Mouse (Mus musculus) cerebellum, adult 11-12 months (tissue): Measurements from ENCODE around the gene BC016579.

Experiments used
- DNase-seq: peaks from one replicate; pipeline ENCODE4 v3.0.0; 2022

Gene BC016579

DNA sequence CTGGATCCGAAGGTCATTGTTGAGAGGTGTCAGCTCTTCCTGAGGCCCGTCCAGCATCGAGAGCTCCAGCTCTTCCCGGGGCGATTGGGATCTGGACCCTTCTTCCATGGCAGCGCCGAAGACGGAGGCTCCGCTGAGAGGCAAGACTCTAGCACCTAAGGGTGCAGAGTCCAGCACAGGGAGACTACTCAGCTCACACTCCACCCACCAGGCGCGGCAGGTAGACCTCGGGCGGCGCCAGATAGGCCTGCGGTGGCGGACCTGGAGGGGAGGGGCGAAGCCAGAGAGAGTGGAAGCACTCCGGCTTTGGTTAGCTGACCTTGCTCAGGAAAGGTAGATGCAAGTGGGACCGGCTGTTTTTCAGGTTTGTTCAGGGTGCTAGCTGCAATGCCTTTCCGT is at the start of gene BC016579:
TSS of gene BC016579 (minus strand) at position 135 of the 399 bp plus-strand sequence.
- DNase-seq: peak; percentile 29

DNA sequence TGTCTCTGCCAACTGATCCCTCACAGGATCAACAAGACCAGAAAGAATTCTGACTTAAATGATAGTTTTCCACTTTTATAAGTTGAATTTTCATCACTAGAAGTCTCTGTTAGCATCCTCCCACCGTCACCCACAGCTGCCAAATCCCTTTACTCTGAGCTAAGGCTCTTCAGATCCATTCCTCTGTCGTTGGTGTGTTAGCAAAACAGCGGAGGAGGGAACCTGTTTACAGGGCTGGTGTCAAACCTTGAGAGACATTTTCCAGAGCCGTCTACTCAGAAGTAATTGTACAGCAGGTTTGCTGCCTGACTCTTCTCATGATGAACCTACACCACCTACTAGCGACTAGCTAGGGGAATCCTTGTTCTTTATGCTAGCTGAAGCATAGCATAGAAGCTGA is 45.4 kb upstream of the BC016579 start:
- DNase-seq: no peak

DNA sequence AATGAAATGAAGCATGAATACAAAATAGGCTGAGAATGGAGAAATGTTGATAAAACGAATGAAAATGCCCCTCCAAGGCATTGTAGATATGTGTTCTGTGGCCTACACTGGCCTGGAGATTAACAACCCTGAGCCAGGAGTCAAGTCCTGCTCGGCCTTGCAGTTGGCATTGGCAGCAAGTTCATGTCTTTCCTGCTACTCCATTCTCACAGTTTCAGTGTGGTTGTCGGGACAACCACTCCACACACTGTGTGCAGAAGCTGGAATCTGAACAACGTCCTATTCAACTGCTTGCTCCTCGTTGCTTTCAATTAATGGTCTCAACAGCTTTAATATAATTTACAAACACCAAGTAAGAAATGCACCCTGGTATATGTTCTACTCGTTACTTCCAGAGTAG is 44.1 kb upstream of the BC016579 start:
- no peak for DNase-seq

DNA sequence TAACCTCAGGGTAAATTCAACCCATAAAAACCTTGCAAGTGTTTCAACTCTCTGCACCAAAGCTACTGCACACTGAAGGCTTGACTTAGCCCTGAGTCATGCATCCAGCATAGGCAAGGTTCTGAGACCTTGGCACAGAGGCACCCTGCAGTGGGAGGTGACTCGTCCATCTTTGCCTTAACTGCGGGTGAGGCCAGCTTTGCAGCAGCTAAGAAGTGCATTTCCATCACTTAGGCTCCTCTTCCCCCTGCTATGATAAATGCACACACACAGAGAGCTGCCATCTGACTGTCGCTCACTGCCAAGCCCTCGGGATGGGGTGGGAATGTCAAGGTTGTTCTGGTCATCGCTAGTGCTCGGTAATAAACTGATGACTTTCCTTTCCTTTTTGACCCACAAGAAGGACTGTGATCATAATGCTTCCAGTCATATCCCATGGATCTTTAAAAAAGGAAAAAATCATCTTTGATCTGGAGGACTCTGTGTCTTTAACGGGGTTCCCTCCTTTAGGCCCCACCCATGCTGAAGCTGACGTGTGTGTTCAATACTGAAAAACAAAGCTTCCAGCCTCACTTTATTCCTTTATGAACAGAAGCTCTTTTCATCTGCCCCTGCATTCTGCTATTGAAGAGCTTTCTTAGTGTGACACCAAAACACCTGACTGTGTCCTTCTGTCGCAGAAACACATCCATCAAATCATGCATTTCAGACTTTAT is 41.7 kb upstream of the BC016579 start:
- DNase-seq: peak; percentile 50

- no peak for DNase-seq
Observed at GRCm38 (mm10) chr16:45693558-45693957, 39.7 kb upstream of the BC016579 start, which contains the start of gene Tmprss7. Tmprss7 (minus strand) TSS chr16:45693658.

DNA sequence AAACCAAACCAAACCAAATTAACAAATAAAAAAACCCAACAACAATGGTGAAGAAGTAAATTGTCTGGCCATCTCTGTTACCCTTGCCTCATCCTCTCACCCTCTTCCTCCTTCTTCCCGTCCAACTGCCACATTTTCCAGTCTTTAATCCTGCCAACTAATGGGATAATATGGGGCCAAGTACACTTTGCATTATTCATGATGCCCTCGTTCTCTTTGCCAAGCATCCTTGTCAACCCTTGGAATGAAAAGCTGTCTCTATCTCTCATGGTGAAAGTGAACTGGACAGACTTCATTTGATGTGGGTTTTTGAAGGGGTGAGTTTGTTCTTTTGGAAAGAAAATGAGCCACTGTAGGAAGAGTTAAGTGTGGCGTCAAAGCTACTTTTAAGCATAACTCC is 39.0 kb upstream of the BC016579 start:
- DNase-seq: no peak

DNA sequence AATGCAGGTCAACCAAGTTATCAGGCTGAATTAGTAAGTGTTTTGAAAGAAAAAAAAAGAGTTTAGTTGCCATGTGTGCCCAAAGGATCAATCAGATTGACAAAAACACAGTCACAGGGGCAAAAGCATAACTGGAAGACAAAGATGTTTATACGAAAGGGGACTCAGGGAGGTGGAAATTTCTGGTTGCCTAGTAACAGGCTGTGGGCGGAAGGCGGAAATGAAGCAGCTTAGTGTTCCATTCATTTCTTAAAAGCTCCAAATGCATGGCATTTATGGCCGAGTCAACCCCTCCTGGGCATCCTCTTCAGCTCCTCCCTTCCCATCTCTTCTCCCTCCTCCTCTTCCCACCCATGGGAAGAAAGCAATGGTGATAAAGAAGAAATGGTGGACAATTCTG is 36.3 kb upstream of the BC016579 start:
- DNase-seq: no peak

- peak; percentile 88 for DNase-seq
Observed at GRCm38 (mm10) chr16:45686833-45687232, 33.0 kb upstream of the BC016579 start.

GRCm38 (mm10) chr16:45685295-45685694 is 31.4 kb upstream of the BC016579 start:
- DNase-seq: no peak

DNA sequence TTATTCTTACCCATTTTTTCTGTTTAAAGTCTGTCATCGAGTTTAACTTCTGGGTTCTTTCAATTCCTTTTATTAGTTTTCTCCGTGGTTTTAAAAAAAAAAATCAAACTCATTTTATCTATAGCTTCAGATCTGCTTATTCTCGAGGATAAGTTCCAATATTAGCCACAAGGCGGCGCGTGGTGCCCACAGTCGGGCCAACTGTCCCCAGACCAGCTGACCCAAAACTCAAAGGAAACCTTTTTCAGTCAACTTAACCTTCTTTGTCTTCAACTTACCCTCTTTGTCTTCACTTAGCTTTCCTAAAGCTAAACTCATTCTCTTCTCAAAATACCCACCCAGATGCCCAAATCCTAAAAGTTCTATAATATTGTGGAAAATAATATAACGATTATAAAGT is 30.9 kb upstream of the BC016579 start:
- peak; percentile 61 for DNase-seq

DNA sequence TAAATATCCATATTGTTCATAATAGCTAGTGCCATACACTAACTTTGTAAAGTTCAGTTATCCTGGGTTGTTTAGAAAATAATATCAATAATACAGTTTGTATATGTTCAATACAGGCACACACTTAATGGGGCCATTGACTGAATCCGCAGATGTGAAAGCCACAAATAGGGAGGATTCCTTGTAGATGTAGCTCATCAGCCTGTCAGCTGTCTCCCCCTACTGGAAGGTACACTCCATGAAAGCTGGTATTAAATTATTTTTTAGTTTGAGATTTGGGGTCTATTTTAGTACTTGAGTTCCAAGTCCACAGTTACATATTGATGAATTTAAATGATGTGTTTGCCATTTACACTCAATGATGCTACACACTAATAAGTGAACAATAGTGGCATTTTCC is 22.6 kb upstream of the BC016579 start:
- DNase-seq: no peak

GRCm38 (mm10) chr16:45670005-45670404 is 16.1 kb upstream of the BC016579 start:
- no peak for DNase-seq

DNA sequence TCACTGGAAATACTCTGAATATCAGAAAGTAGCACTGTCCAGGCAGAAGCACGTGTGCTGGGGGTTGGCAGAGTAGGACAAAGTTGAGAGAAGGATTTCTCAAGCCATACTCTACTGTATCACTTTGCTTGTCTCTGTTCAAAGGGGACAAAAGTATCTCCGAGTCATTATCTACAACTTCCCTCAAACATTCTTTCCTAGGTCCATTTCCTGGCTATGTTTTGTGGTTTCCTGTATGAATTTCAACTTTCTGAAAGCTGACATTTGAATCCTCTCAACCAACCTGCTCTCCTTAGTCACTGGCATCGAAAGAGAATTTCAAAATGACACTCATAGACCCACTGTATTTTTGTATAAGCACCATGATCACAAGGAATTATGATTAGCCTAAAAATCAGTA is 14.3 kb upstream of the BC016579 start:
- no peak for DNase-seq

GRCm38 (mm10) chr16:45666136-45666535 is 12.3 kb upstream of the BC016579 start:
- DNase-seq: no peak

GRCm38 (mm10) chr16:45662381-45662780 is 8.5 kb upstream of the BC016579 start:
- DNase-seq: no peak

- DNase-seq: peak; percentile 73
Observed at GRCm38 (mm10) chr16:45659596-45659995, 5.7 kb upstream of the BC016579 start.

- DNase-seq: no peak
Observed at GRCm38 (mm10) chr16:45658248-45658647, 4.4 kb upstream of the BC016579 start.

- no peak for DNase-seq
Observed at GRCm38 (mm10) chr16:45657574-45658159, 3.8 kb upstream of the BC016579 start.

DNA sequence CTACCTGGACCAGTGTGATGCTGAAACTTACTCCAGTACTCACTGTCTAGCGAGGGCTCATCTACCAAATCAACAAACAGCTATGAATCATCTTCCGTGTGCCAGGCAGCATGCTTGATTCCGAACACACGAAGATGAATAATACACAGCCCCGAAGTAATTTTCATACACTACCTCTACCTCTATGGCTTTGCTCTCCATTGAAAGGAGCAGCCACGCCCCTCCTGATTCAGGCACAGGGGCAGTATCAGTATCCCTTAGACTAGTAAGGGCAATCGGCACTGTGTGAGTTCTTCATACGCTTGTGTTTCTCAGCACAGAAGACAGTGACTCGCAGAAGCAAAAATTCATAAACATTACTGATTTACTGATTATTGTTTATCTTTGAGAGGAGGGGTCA is 597 bp upstream of the BC016579 start:
- DNase-seq: no peak

- no peak for DNase-seq
Observed at GRCm38 (mm10) chr16:45653009-45653933, 597 bp downstream of the BC016579 start.

DNA sequence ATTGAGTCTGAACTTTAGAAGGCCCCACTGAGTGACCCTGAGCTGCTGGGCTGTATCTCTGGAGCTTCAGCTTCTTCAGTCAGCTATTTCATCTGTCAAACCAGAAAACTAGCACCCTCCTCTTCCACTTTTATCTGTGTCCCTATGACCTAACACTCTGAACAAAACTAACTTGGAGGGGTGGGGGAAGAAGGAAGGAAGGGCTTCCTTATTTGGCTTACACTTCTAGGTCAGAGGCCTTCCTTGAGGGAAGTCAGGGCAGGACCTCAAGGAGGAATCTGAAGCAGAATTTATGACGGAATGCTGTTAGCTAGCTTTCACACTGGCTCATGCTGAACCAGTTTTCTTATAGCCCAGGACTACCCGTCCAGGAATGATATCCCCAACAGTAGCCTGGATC is 2.4 kb downstream of the BC016579 start:
- no peak for DNase-seq

GRCm38 (mm10) chr16:45644380-45644779 is 9.5 kb downstream of the BC016579 start:
- DNase-seq: peak; percentile 18

DNA sequence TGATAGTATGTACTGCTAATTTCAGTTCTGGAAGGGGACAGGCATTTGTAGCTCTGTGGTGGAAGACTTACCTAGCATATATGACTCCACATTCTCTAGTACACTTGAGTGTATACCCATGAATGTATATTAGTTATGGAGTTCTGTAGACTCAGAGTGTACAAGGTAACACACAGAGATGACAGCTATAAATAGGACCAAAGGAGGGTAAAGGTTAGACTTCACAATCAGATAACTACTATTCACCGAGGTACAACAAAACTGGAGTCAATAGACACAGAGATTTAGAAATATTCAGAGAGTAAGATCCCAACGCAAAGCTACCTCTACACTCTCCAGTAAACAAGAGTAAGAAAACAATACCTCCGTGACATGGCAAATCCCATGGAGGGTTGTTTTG is 9.9 kb downstream of the BC016579 start:
- DNase-seq: no peak

DNA sequence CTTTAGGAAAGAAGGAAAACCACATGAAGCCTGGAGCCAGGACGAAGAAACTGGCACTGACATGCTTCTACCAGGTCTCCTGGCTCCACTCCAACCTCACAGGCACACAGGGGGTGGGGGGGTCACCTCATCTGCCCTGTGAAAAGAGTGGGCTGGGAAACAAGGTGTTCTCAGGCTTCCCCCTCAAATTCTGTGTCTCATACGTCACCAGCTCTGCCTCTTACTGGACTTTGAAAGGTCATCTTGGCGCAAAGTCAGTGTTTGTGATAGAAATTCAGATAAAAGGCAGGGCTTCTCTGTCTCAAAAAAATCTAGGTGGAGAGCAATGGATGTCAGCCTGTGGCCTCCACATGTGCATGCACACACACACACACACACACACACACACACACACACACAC is 12.6 kb downstream of the BC016579 start:
- DNase-seq: no peak
